Mouse (Mus musculus): ENCODE measurements around the gene Hspb7. TPM values are rescaled to one million over a fixed set of nuclear protein-coding genes. Genes with fewer than 3 reads are reported as not detected.

Gene Hspb7
- total RNA-seq, 2 experiments from 2014 or later: 0.16 to 0.46 TPM

- peak; percentile 41 to 53 for DNase-seq (ENCODE audit: low spot score in 2 of 2)
Measured at GRCm38 (mm10) chr4:141419398-141420191, 984 bp upstream of the Hspb7 start.

GRCm38 (mm10) chr4:141420886-141421285 lies 307 bp downstream of the Hspb7 start:
- no peak for DNase-seq (ENCODE audit: low spot score in 2 of 2)

DNA sequence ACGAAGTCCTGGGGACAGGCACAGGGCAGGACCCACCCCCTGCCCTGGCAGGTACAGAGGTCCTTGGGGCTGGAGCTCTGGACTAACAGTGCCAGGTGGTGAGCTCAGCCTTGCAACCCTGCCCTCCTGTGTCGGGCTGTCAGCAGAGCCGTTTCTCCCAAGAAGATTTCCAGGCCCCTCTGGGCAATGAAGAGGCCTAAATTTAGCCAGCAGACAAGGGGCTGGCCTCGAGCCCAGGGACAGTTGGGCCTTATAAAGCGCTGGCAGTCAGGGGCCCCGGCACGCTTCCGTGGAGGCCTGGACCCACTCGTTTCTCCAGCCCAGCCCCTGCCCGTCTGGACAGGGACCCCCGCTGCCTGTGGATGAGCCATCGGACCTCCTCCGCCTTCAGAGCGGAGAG lies 844 bp downstream of the Hspb7 start:
- no peak for DNase-seq (ENCODE audit: low spot score in 2 of 2)

DNA sequence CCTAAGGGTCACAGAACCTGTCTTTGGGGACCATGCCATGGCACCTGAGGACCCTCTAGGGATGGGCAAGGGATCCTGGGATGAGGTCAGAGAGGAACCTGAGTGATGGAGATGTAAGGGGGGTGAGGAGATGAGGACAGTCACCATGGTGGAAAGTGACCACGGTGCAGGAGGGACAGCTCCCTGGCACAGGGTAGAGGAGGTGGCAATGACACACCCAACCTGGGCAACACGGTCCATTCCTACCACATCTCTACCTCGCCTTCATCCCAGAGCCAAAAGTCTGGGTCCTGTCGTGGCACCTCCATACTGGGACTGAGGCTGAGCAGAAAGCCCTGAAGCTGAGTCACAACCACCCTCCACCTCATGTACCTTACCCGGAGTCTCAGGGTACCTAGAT lies 2.3 kb downstream of the Hspb7 start:
- DNase-seq (ENCODE audit: low spot score in 2 of 2): no peak

DNA sequence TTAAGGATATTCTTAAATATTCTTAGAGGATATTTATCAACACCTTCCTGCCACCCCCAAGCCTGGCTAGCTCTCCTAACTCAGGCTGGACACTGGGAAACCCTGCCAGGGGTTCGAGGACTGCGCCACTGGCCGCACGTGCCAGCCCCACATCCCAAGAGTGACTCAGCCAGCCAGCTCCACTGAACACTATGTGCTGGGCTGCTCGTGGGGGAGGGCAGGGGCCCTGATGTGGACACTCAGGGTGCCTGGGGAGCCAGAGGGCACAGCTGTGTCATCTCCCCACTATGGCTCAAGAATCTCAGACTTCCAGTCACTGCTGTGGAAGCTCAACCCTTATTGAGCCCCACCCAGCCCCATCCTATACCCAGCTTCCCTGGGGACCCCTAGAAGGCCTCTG lies 2.7 kb downstream of the Hspb7 start:
- DNase-seq (ENCODE audit: low spot score in 2 of 2): no peak

GRCm38 (mm10) chr4:141423691-141424431 lies 3.3 kb downstream of the Hspb7 start:
- DNase-seq (ENCODE audit: low spot score in 2 of 2): no peak

DNA sequence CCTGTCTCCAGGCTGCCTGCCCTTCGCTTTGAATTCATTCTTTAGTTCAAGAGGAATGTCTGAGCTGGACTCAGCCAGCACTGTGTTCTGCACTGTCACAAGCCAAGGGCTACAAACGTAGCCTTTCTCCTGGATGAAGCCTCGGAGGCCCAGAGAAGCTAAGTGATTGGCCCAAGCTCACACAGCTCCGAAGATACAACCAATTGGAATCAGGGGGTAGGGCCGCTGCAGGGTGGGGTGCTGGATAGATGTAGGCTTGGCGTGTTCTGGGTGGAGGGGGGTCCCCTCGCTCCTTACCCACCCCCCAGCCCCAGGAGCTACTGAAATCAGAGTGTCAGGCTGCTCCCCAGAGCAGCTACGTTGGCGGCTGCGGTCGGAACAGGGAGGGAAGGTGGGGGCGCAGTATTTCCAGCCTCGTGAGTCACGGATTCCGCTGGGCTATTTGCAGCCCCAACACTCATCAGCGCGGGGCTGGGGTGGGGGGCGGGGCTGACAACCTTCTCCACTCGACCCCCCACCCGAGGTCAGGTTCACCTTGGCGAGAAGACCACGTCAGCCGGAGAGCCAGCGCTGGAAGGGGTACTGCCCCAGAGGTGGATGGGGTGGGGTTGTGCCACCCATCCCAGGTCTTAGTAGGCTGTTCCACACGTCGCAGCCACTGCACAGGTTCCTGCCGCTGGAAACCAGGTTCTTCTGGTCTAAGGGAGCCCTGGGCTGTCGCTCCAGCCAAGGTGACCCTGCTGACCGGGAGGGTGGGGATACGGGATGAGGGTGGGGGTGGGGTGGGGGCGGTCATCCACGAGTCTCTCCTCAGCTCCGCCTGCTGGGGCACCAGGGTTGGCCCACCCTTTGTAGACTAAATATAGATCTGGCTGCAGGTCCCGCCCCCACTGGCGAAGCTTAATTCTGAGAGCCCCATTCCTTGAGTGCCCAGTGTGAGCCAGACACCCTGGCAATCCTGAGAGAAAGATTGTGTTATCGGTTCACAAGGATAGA lies 5.2 kb downstream of the Hspb7 start:
- peak; percentile 68 to 81 for DNase-seq (ENCODE audit: low spot score in 2 of 2)

DNA sequence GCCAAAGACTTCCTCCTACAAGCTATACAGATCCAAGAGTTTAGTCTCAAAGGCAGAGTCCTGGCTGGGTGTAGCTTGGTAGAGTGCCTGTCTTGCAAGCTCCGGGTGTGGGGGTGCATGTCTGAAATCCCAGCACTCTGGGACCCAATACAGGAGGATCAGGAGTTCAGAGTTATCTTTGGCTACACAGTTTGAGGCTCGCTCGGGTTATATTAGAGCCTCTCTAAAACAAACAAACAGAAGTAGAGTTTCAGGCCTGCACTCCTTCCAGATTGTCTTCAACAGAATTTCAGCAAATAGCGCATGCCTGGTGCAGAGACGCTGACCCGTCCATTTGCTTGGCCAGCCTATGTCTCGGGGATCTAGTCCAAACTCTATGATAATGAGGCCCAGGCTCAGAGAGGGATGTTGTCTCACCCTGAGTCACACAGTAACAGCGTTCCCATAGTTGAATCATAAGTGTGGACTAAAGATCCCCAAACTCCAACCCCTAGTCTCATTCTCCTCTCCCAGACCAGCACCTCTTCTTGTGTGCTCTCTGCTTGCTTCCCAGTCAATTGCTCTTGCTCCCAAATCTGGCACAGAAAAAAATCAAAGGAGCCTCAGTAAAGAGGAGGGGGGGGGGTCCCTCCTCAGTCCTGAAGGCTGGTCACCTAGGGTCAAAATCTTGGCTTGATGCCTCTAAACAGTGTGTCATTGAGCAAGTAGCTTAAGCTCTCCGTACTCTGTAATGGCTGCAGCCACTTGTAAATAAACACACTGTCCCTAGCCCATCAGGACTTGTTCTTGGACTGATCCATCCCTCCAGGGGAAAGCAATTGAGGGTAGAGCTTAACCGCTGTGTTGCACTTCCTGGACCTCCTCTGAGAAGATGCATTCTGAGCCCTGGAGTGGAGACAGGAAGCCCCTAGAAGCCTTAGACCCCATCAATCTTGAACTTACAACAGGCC lies 6.5 kb downstream of the Hspb7 start:
- DNase-seq (ENCODE audit: low spot score in 2 of 2): no peak

- DNase-seq (ENCODE audit: low spot score in 2 of 2): no peak
Measured at GRCm38 (mm10) chr4:141427921-141428320, 7.3 kb downstream of the Hspb7 start.

DNA sequence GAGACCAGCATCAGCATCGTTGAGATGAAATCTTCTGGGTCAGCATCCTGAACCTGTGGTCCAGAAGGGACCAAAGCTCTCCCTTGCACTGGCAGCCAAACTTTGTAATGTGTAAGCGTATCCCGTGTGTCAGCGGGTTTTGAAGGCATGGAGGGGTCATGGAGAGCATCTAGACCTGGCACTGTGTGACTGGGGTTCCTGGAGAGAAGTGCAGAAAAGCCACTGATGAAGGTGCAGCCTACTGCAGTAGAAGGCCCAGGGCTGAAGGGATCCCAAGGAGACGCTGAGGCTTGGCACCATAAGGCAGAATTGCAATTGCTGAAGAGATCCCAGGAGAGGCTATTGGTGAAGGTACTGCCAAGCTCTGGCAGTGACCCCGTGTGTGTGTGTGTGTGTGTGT lies 8.8 kb downstream of the Hspb7 start:
- no peak for DNase-seq (ENCODE audit: low spot score in 2 of 2)

- DNase-seq (ENCODE audit: low spot score in 2 of 2): peak in 1 of 2 experiments; percentile 55
Measured at GRCm38 (mm10) chr4:141429847-141430246, 9.3 kb downstream of the Hspb7 start.

DNA sequence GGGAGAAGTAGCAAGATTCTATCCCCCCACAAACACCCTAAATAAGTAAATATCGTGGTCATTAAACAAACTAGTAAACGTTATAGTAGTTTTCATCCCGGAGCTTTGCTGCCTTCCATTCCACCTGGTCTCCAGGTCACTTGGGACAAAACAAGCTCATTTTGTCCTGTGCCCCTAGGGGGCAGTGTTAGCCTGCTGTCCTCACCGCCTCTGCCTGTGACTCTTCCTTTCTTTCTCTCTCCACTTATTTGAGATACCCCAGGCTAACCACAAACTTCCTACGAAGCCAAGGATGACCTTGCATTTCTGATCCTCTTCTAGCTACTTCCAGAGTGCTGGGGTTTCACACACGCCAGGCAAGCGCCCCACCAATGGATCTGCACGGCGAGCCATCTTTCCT lies 10.4 kb downstream of the Hspb7 start:
- peak; percentile 63 to 74 for DNase-seq (ENCODE audit: low spot score in 2 of 2)

- DNase-seq (ENCODE audit: low spot score in 2 of 2): no peak
Measured at GRCm38 (mm10) chr4:141432666-141433065, 12.1 kb downstream of the Hspb7 start.

DNA sequence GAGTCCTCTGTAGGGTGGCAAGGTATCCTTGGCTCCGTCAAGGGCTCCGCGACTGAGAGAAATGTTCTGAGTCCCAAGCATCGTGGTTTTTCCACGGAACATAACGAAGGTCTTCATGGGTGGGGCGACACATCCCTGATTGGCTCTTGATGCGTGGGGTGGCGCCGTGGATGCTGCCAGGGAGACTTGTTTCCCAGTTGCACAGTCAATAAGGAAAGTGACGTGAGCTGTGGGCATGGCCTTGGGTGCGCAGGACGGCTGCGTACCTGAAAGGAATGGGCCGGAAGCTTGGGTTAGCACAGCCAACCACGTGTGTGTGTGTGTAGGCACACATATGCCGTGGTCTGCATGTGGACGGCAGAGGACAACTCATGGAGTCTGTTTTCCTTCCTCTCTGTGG lies 12.6 kb downstream of the Hspb7 start:
- DNase-seq (ENCODE audit: low spot score in 2 of 2): no peak

- no peak for DNase-seq (ENCODE audit: low spot score in 2 of 2)
Measured at GRCm38 (mm10) chr4:141435974-141436373, 15.4 kb downstream of the Hspb7 start, which contains the start of gene Srarp. Srarp (minus strand) TSS chr4:141436105.

GRCm38 (mm10) chr4:141439083-141439803 lies 18.7 kb downstream of the Hspb7 start:
- no peak for DNase-seq (ENCODE audit: low spot score in 2 of 2)

- no peak for DNase-seq (ENCODE audit: low spot score in 2 of 2)
Measured at GRCm38 (mm10) chr4:141440877-141441276, 20.3 kb downstream of the Hspb7 start.

DNA sequence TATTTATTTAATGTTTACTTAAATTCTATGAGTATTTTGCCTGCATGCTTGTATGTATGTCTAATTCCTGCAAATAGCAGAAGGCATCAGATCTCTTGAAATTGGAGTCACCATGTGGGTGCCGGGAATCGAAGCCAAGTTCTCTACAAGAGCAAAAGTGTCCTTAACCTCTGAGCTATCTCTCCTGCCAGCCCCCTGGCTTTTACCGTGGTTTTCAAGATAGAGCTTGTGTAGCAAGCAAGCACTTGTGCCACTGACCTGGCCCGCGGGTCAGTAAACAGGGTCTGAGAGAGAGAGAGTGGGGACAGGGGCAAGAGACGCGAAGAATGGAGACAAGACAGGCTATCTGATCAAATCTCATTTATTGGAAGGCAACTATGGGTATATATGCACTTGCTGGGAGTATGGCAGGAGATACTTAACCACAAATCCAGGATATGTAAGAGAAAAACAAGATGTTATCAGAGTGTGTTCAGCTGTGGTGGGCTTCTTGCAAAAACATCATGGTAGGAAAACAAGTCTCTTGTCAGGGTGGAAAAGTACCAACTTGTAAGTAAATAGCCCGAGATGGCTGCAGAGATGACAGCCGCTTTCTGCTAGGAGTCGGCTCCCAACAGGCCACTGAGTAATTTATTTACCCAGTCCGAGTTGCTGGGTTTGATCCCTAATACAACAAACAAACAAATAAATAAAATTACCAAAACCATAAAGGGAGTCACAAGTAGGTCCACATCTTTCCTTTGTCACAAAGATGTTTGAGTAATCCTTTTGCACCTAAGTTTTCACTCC lies 23.3 kb downstream of the Hspb7 start:
- DNase-seq (ENCODE audit: low spot score in 2 of 2): no peak
